Mouse (Mus musculus): ENCODE data around the gene Ifna6.
"Not testable (repeated sequence)": the region's sequence is repeated elsewhere in the genome, so short reads cannot be mapped to it uniquely, and the experiment has no call there.

DNA sequence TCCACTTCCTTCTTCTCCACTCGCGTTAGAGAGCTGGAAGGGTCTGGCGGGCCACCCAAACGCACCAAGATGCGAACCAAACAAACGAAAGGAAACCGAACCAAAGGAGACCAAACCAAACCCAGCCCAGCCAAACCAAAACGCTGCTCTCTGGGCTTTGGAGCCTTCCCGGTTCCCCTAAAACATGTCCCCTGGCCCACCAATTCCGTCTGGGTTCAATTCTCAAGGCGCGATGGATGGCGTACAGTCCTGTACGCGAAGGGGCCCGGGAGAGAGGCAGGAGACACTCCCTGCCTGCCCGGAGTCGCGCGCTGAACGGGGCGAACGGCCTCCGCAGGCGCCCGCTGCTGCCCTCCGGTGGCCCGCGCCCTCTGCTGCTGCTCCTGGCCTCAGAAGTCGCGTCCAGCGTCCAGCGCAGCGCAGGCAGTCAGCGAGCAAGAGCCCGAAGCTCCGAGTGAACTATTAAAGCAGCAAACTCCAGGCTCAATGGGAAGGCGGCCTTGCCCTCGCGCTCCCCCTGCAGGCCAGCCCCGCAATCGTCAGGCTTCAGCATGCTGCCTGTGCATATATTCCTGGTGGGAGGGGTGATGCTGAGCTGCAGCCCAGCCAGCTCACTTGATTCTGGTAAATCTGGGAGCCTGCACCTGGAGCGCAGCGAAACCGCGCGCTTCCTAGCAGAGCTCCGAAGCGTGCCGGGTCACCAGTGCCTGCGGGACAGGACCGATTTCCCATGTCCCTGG is 33.1 kb upstream of the Ifna6 start, which contains the start of gene Gm13275:
- TF ChIP-seq POLR2A (IDR thresholded peaks at IDR 0.05; ENCODE audit: low read depth, low read length); CTCF (IDR thresholded peaks at IDR 0.05; ENCODE audit: borderline replicate concordance, insufficient read depth, low read length): not testable (repeated sequence)

Data from embryonic fibroblast, embryonic 13.5 days (primary cell).